In genomic region chr17:85872903-85873413, GRCm38 (mm10) we compare ENCODE assay signal across 16 mouse cellular contexts.
DNase-seq lines count a peak whose midpoint lies in the region; ATAC-seq lines count a peak whose summit lies in the region.
"Had no signal": no experiment of that assay in that cellular context is flagged by ENCODE, and none has a peak within 500 bp of the region (broad histone marks: within the 10 kb centered on the region; RNA-seq: fewer than 3 reads in every experiment).

No protein-coding gene starts in this region.

- 53% methylated on average over 6 of the region's 6 CpGs for WGBS in forebrain, embryonic 12.5 days
- 47% methylated on average over 6 of the region's 6 CpGs for WGBS in forebrain, embryonic 15.5 days
- 18% methylated on average over 6 of the region's 6 CpGs for WGBS in kidney, embryonic 16.5 days
- 30% methylated on average over 6 of the region's 6 CpGs for WGBS in embryonic facial prominence, embryonic 12.5 days
- 36% methylated on average over 6 of the region's 6 CpGs for WGBS in liver, embryonic 12.5 days (ENCODE audit: insufficient replicate concordance)
- 71% methylated on average over 6 of the region's 6 CpGs for WGBS in midbrain, embryonic 11.5 days

- no peak overlapping the region for H3K4me3 ChIP-seq in forebrain, embryonic 12.5 days (replicated peaks)
- H3K4me3 ChIP-seq in forebrain, embryonic 15.5 days, result no peak overlapping the region
- H3K4me3 ChIP-seq in kidney, embryonic 16.5 days (ENCODE audit: low read length), result no peak overlapping the region
- no peak overlapping the region for H3K4me3 ChIP-seq in embryonic facial prominence, embryonic 12.5 days
- H3K4me3 ChIP-seq in liver, embryonic 12.5 days, result no peak overlapping the region
- no peak overlapping the region for H3K4me3 ChIP-seq in midbrain, embryonic 11.5 days (ENCODE audit: low read depth, low read length)
- H3K4me3 ChIP-seq: gastrocnemius, adult 2 months; heart, embryonic 12.5 days; hindbrain, embryonic 10.5 days had no signal

- H3K27me3 ChIP-seq in forebrain, embryonic 12.5 days, result peaks cover 17% of the 10 kb centered on the region
- H3K27me3 ChIP-seq in forebrain, embryonic 15.5 days, result no peaks in the 10 kb centered on the region
- peaks cover 29% of the 10 kb centered on the region for H3K27me3 ChIP-seq in kidney, embryonic 16.5 days (ENCODE audit: insufficient read depth, low read length)
- peaks cover 18% of the 10 kb centered on the region for H3K27me3 ChIP-seq in embryonic facial prominence, embryonic 12.5 days
- H3K27me3 ChIP-seq in liver, embryonic 12.5 days (replicated peaks), result peaks cover 64% of the 10 kb centered on the region
- 0 out of 2 replicates have a peak, but pooled peaks cover 6% of the 10 kb centered on the region for H3K27me3 ChIP-seq in midbrain, embryonic 11.5 days (ENCODE audit: control insufficient read depth, insufficient read depth, low read length)

- no peak overlapping the region for H3K4me2 ChIP-seq in forebrain, embryonic 12.5 days
- H3K4me2 ChIP-seq in forebrain, embryonic 15.5 days (replicated peaks), result no peak overlapping the region
- 0 out of 2 replicates have a peak overlapping the region, but pooled peaks have one; percentile 0 for H3K4me2 ChIP-seq in kidney, embryonic 16.5 days (replicated peaks; ENCODE audit: low read depth, low read length)
- no peak overlapping the region for H3K4me2 ChIP-seq in embryonic facial prominence, embryonic 12.5 days (replicated peaks)
- no peak overlapping the region for H3K4me2 ChIP-seq in liver, embryonic 12.5 days
- H3K4me2 ChIP-seq in midbrain, embryonic 11.5 days, result no peak overlapping the region
- H3K4me2 ChIP-seq: heart, embryonic 12.5 days had no signal

- peaks cover 31% of the 10 kb centered on the region for H3K4me1 ChIP-seq in forebrain, embryonic 12.5 days
- H3K4me1 ChIP-seq in forebrain, embryonic 15.5 days, result peaks cover 19% of the 10 kb centered on the region
- H3K4me1 ChIP-seq in kidney, embryonic 16.5 days (ENCODE audit: insufficient read depth, low read length), result peaks cover 51% of the 10 kb centered on the region
- H3K4me1 ChIP-seq in embryonic facial prominence, embryonic 12.5 days, result peaks cover 72% of the 10 kb centered on the region
- peaks cover 3% of the 10 kb centered on the region; the same call in 1 of the 2 replicates for H3K4me1 ChIP-seq in liver, embryonic 12.5 days
- peaks cover 8% of the 10 kb centered on the region for H3K4me1 ChIP-seq in midbrain, embryonic 11.5 days (ENCODE audit: control insufficient read depth, insufficient read depth, low read length)

- no peaks in the 10 kb centered on the region for H3K36me3 ChIP-seq in forebrain, embryonic 12.5 days (replicated peaks)
- no peaks in the 10 kb centered on the region for H3K36me3 ChIP-seq in forebrain, embryonic 15.5 days
- no peaks in the 10 kb centered on the region for H3K36me3 ChIP-seq in kidney, embryonic 16.5 days (ENCODE audit: insufficient read depth, low read length)
- no peaks in the 10 kb centered on the region for H3K36me3 ChIP-seq in embryonic facial prominence, embryonic 12.5 days
- no peaks in the 10 kb centered on the region for H3K36me3 ChIP-seq in liver, embryonic 12.5 days
- H3K36me3 ChIP-seq in midbrain, embryonic 11.5 days (ENCODE audit: control insufficient read depth, insufficient read depth, low read length), result no peaks in the 10 kb centered on the region
- H3K36me3 ChIP-seq: heart, embryonic 12.5 days; hindbrain, embryonic 10.5 days had no signal

- ATAC-seq in forebrain, embryonic 12.5 days (ENCODE audit: low FRiP score), result no peak
- no peak for ATAC-seq in forebrain, embryonic 15.5 days (replicated peaks)
- ATAC-seq in kidney, embryonic 16.5 days (ENCODE audit: low FRiP score, low TSS enrichment), result peak; percentile 53
- no peak for ATAC-seq in embryonic facial prominence, embryonic 12.5 days (ENCODE audit: insufficient number of reproducible peaks, insufficient read depth, low FRiP score, low TSS enrichment)
- no peak for ATAC-seq in liver, embryonic 12.5 days
- no peak for ATAC-seq in midbrain, embryonic 11.5 days (ENCODE audit: low FRiP score)

- no peaks in the 10 kb centered on the region for H3K9me3 ChIP-seq in forebrain, embryonic 12.5 days
- H3K9me3 ChIP-seq in forebrain, embryonic 15.5 days, result no peaks in the 10 kb centered on the region
- H3K9me3 ChIP-seq in kidney, embryonic 16.5 days (ENCODE audit: low read length), result no peaks in the 10 kb centered on the region
- no peaks in the 10 kb centered on the region for H3K9me3 ChIP-seq in embryonic facial prominence, embryonic 12.5 days
- H3K9me3 ChIP-seq in liver, embryonic 12.5 days (replicated peaks), result no peaks in the 10 kb centered on the region
- no peaks in the 10 kb centered on the region for H3K9me3 ChIP-seq in midbrain, embryonic 11.5 days (ENCODE audit: control insufficient read depth, low read length)
- H3K9me3 ChIP-seq: heart, embryonic 12.5 days; hindbrain, embryonic 10.5 days had no signal

- no peak overlapping the region for H3K9ac ChIP-seq in forebrain, embryonic 12.5 days
- no peak overlapping the region for H3K9ac ChIP-seq in forebrain, embryonic 15.5 days (replicated peaks)
- no peak overlapping the region for H3K9ac ChIP-seq in kidney, embryonic 16.5 days (replicated peaks; ENCODE audit: low read length)
- H3K9ac ChIP-seq in embryonic facial prominence, embryonic 12.5 days, result no peak overlapping the region
- no peak overlapping the region for H3K9ac ChIP-seq in liver, embryonic 12.5 days
- no peak overlapping the region for H3K9ac ChIP-seq in midbrain, embryonic 11.5 days (ENCODE audit: low read length)
- H3K9ac ChIP-seq: heart, embryonic 12.5 days; hindbrain, embryonic 14.5 days had no signal

- 0 out of 2 replicates have a peak overlapping the region, but pooled peaks have one; percentile 0 for H3K27ac ChIP-seq in forebrain, embryonic 12.5 days
- no peak overlapping the region for H3K27ac ChIP-seq in forebrain, embryonic 15.5 days (replicated peaks)
- peak overlapping the region; percentile 69 for H3K27ac ChIP-seq in kidney, embryonic 16.5 days (ENCODE audit: low read length)
- 0 out of 2 replicates have a peak overlapping the region, but pooled peaks have one; percentile 8 for H3K27ac ChIP-seq in embryonic facial prominence, embryonic 12.5 days
- H3K27ac ChIP-seq in liver, embryonic 12.5 days, result no peak overlapping the region
- H3K27ac ChIP-seq in midbrain, embryonic 11.5 days (ENCODE audit: low read depth, low read length), result no peak overlapping the region
- H3K27ac ChIP-seq: gastrocnemius, adult 2 months; hindbrain, embryonic 10.5 days; hindbrain, embryonic 14.5 days had no signal

- no peak for DNase-seq in kidney, adult 9 months
- DNase-seq in brain, adult 2 months (ENCODE audit: low read depth, low spot score), result peak; percentile 32
- no peak for DNase-seq in midbrain, embryonic 11.5 days (ENCODE audit: low spot score, missing footprints)
- DNase-seq: adrenal gland, postnatal 10 days; cerebellum, adult 2 months; cerebellum, postnatal 10 days; gastrocnemius, adult 2 months; gastrocnemius, postnatal 25 days had no signal

Comparison
In these comparisons a context has a peak if more than half of its experiments do, and no peak if none do; other contexts are left out.
1. H3K27ac ChIP-seq: peak in forebrain, embryonic 12.5 days (single experiment), kidney, embryonic 16.5 days (single experiment) and embryonic facial prominence, embryonic 12.5 days (single experiment); none in forebrain, embryonic 15.5 days (single experiment), liver, embryonic 12.5 days (single experiment) and midbrain, embryonic 11.5 days (single experiment).